Mouse (Mus musculus): ENCODE results near the gene Tiam1.

Gene Tiam1

GRCm38 (mm10) chr16:90047841-90048240, 95.7 kb downstream of the Tiam1 start:
- no peak for DNase-seq (ENCODE audit: low read depth, low spot score)

GRCm38 (mm10) chr16:90046494-90047158, 96.9 kb downstream of the Tiam1 start:
- no peak for DNase-seq (ENCODE audit: low read depth, low spot score)

- DNase-seq (ENCODE audit: low read depth, low spot score): no peak
These were observed 98.0 kb downstream of the Tiam1 start for GRCm38 (mm10) chr16:90045611-90046010.

- DNase-seq (ENCODE audit: low read depth, low spot score): no peak
These were observed 99.4 kb downstream of the Tiam1 start for GRCm38 (mm10) chr16:90044004-90044754.

- DNase-seq (ENCODE audit: low read depth, low spot score): no peak
These were observed 100.7 kb downstream of the Tiam1 start for GRCm38 (mm10) chr16:90042874-90043273.

- DNase-seq (ENCODE audit: low read depth, low spot score): no peak
These were observed 101.2 kb downstream of the Tiam1 start for GRCm38 (mm10) chr16:90042386-90042785.

GRCm38 (mm10) chr16:90040771-90041364, 102.7 kb downstream of the Tiam1 start:
- DNase-seq (ENCODE audit: low read depth, low spot score): no peak

GRCm38 (mm10) chr16:90035595-90036110, 107.9 kb downstream of the Tiam1 start:
- DNase-seq (ENCODE audit: low read depth, low spot score): no peak

GRCm38 (mm10) chr16:90030355-90030754, 113.2 kb downstream of the Tiam1 start:
- no peak for DNase-seq (ENCODE audit: low read depth, low spot score)

GRCm38 (mm10) chr16:90027886-90028285, 115.7 kb downstream of the Tiam1 start:
- no peak for DNase-seq (ENCODE audit: low read depth, low spot score)

GRCm38 (mm10) chr16:90025526-90026172, 117.9 kb downstream of the Tiam1 start:
- DNase-seq (ENCODE audit: low read depth, low spot score): no peak

GRCm38 (mm10) chr16:90023665-90024010, 119.9 kb downstream of the Tiam1 start:
- no peak for DNase-seq (ENCODE audit: low read depth, low spot score)

GRCm38 (mm10) chr16:90022932-90023664, 120.5 kb downstream of the Tiam1 start:
- no peak for DNase-seq (ENCODE audit: low read depth, low spot score)

- DNase-seq (ENCODE audit: low read depth, low spot score): no peak
These were observed 127.5 kb downstream of the Tiam1 start for GRCm38 (mm10) chr16:90016046-90016445.

GRCm38 (mm10) chr16:90014596-90014995, 129.0 kb downstream of the Tiam1 start:
- no peak for DNase-seq (ENCODE audit: low read depth, low spot score)

GRCm38 (mm10) chr16:90011521-90012181, 131.9 kb downstream of the Tiam1 start:
- DNase-seq (ENCODE audit: low read depth, low spot score): no peak

- DNase-seq (ENCODE audit: low read depth, low spot score): no peak
These were observed 135.1 kb downstream of the Tiam1 start for GRCm38 (mm10) chr16:90008504-90008903.

- DNase-seq (ENCODE audit: low read depth, low spot score): no peak
These were observed 136.1 kb downstream of the Tiam1 start for GRCm38 (mm10) chr16:90007391-90007977.

- DNase-seq (ENCODE audit: low read depth, low spot score): no peak
These were observed 140.0 kb downstream of the Tiam1 start for GRCm38 (mm10) chr16:90003556-90003955.

- no peak for DNase-seq (ENCODE audit: low read depth, low spot score)
These were observed 148.4 kb downstream of the Tiam1 start for GRCm38 (mm10) chr16:89995155-89995554.
